Mouse (Mus musculus) CH12.LX (cell line): Measurements from ENCODE around the gene Rph3al. TPM values are rescaled to one million over a fixed set of nuclear protein-coding genes. Genes with fewer than 3 reads are reported as not detected.

ENCODE experiments used
- DNase-seq: peaks from one replicate; pipeline ENCODE4 v3.0.0-alpha.2; 2013; ENCODE audit errors: extremely low read depth
- H3K27ac ChIP-seq: 2 replicates; pipeline ENCODE4 v1.5.1; 2012; ENCODE audit warnings: low read depth, mild to moderate bottlenecking, control low read depth, moderate library complexity; ENCODE audit not compliant: insufficient read depth
- H3K27me3 ChIP-seq: replicated peaks from 2 replicates; pipeline ENCODE3; 2012; ENCODE audit warnings: inconsistent platforms
- H3K36me3 ChIP-seq, 2 experiments: replicated peaks in 1 of 2; 2 replicates each; pipeline versions ENCODE3 to v1.6.1; 2012; ENCODE audit warnings: inconsistent platforms in 1 of 2, low read length in 1 of 2, mild to moderate bottlenecking in 1 of 2, mixed read lengths in 1 of 2, moderate library complexity in 1 of 2; ENCODE audit not compliant: control insufficient read depth in 1 of 2, insufficient read depth in 1 of 2
- H3K4me1 ChIP-seq, 2 experiments: 2 replicates each; pipeline ENCODE4 v1.6.1; 2012; ENCODE audit warnings: inconsistent platforms in 1 of 2, moderate library complexity in 1 of 2; ENCODE audit not compliant: insufficient read depth in 2 of 2, control insufficient read depth in 1 of 2
- H3K4me2 ChIP-seq: 2 replicates; pipeline ENCODE4 v1.6.1; 2012; ENCODE audit warnings: low read depth, mild to moderate bottlenecking, control low read depth; ENCODE audit not compliant: poor library complexity, insufficient read depth, severe bottlenecking
- H3K4me3 ChIP-seq, 3 experiments: fragments of 150-350 bp in 1 of 3; sonication (generic) in 1 of 3; replicated peaks in 1 of 3; 2 replicates each; pipeline versions ENCODE3 to v1.5.1; 2011 to 2012; ENCODE audit warnings: low read depth in 2 of 3, low read length in 2 of 3, mild to moderate bottlenecking in 2 of 3, moderate library complexity in 2 of 3, control low read depth in 1 of 3, improper control_type of control experiment in 1 of 3, inconsistent platforms in 1 of 3, mixed read lengths in 1 of 3; ENCODE audit not compliant: poor library complexity in 1 of 3
- H3K79me2 ChIP-seq: replicated peaks from 2 replicates; pipeline ENCODE4 v1.6.1; 2012; ENCODE audit warnings: mild to moderate bottlenecking, moderate library complexity; ENCODE audit not compliant: control insufficient read depth, poor library complexity, insufficient read depth, severe bottlenecking; ENCODE audit errors: extremely low read depth
- H3K9ac ChIP-seq: 2 replicates; pipeline ENCODE4 v1.6.1; 2012; ENCODE audit warnings: low read depth, mild to moderate bottlenecking, control low read depth, moderate library complexity; ENCODE audit not compliant: insufficient read depth
- H3K9me3 ChIP-seq: replicated peaks from 2 replicates; pipeline ENCODE3; 2012; ENCODE audit warnings: low read length, inconsistent platforms, mixed read lengths
- CHD1 ChIP-seq: IDR thresholded peaks from 2 replicates; pipeline ENCODE4 v1.6.1; 2012; ENCODE audit warnings: low read depth, low read length, improper control_type of control experiment, inconsistent platforms
- CHD2 ChIP-seq: IDR thresholded peaks from 2 replicates; pipeline ENCODE4 v1.6.1; 2011; ENCODE audit warnings: low read length, improper control_type of control experiment
- ELF1 ChIP-seq: IDR thresholded peaks from 2 replicates; pipeline ENCODE4 v1.6.1; 2014; ENCODE audit warnings: low read depth, mild to moderate bottlenecking, inconsistent platforms, low read length, improper control_type of control experiment
- EP300 ChIP-seq: IDR thresholded peaks from 2 replicates; pipeline ENCODE4 v1.6.1; 2011; ENCODE audit warnings: low read length, improper control_type of control experiment
- ETS1 ChIP-seq: conservative IDR thresholded peaks from 2 replicates; pipeline ENCODE4 v1.6.1; 2012; ENCODE audit warnings: low read depth, mild to moderate bottlenecking, inconsistent platforms, low read length, improper control_type of control experiment, moderate library complexity
- IRF4 ChIP-seq: IDR thresholded peaks from 2 replicates; pipeline ENCODE4 v1.6.1; 2014; ENCODE audit warnings: low read depth, mild to moderate bottlenecking, inconsistent platforms, low read length, improper control_type of control experiment
- JUN ChIP-seq: IDR thresholded peaks from 2 replicates; pipeline ENCODE4 v1.6.1; 2011; ENCODE audit warnings: low read depth, mild to moderate bottlenecking, low read length, improper control_type of control experiment, moderate library complexity; ENCODE audit not compliant: insufficient read depth
- JUND ChIP-seq: conservative IDR thresholded peaks from 2 replicates; pipeline ENCODE4 v1.6.1; 2011; ENCODE audit warnings: low read depth, low read length, improper control_type of control experiment
- MAFK ChIP-seq: IDR thresholded peaks from 2 replicates; pipeline ENCODE4 v1.6.1; 2011; ENCODE audit warnings: low read length, improper control_type of control experiment; ENCODE audit not compliant: insufficient replicate concordance
- MAX ChIP-seq: IDR thresholded peaks from 2 replicates; pipeline ENCODE4 v1.6.1; 2011; ENCODE audit warnings: low read length, improper control_type of control experiment
- MYC ChIP-seq: IDR thresholded peaks from 2 replicates; pipeline ENCODE4 v1.6.1; 2011; ENCODE audit warnings: low read depth, mild to moderate bottlenecking, improper control_type of control experiment, low read length
- NELFE ChIP-seq: IDR thresholded peaks from 2 replicates; pipeline ENCODE4 v1.6.1; 2011; ENCODE audit warnings: low read depth, low read length, improper control_type of control experiment
- NRF1 ChIP-seq: IDR thresholded peaks from 2 replicates; pipeline ENCODE4 v1.6.1; 2014; ENCODE audit warnings: low read depth, mild to moderate bottlenecking, inconsistent platforms, low read length, improper control_type of control experiment, moderate library complexity
- PAX5 ChIP-seq: IDR thresholded peaks from 2 replicates; pipeline ENCODE4 v1.6.1; 2012; ENCODE audit warnings: low read length, inconsistent platforms, mixed read lengths
- SIN3A ChIP-seq: IDR thresholded peaks from 2 replicates; pipeline ENCODE4 v1.6.1; 2012; ENCODE audit warnings: low read length, improper control_type of control experiment, inconsistent platforms
- SMC3 ChIP-seq: IDR thresholded peaks from 2 replicates; pipeline ENCODE4 v1.6.1; 2011; ENCODE audit warnings: low read depth, low read length, improper control_type of control experiment
- UBTF ChIP-seq: IDR thresholded peaks from 2 replicates; pipeline ENCODE4 v1.6.1; 2012; ENCODE audit warnings: low read depth, mild to moderate bottlenecking, inconsistent platforms, low read length, improper control_type of control experiment, moderate library complexity
- ZKSCAN1 ChIP-seq: IDR thresholded peaks from 2 replicates; pipeline ENCODE4 v1.6.1; 2012; ENCODE audit warnings: low read depth, inconsistent platforms, low read length, improper control_type of control experiment, borderline replicate concordance
- ZMIZ1 ChIP-seq: IDR thresholded peaks from 2 replicates; pipeline ENCODE4 v1.6.1; 2012; ENCODE audit warnings: low read depth, mild to moderate bottlenecking, inconsistent platforms, low read length, improper control_type of control experiment
- dilution Hi-C: fragments of 300-500 bp; cut with MboI; formaldehyde crosslinking; loops from 2 replicates; pipeline ENCODE4 v1.14.3; 2020; ENCODE audit warnings: low sequenced_read_pairs; ENCODE audit not compliant: extremely low pct_unique_long_range_greater_than_20kb, extremely low pct_ligation_motif_present
- in situ Hi-C: fragments of 300-500 bp; cut with MboI; formaldehyde crosslinking; loops from 3 replicates; pipeline ENCODE4 v1.14.3; 2019; ENCODE audit warnings: low sequenced_read_pairs, low pct_ligation_motif_present, low pct_unique_long_range_greater_than_20kb, mixed read lengths
- polyA plus RNA-seq: library from polyadenylated mRNA; unstranded; fragments of >175 nt; gene quantifications from 2 replicates; pipeline ENCODE4 v1.2.1, GENCODE M21; 2012; ENCODE audit warnings: low read depth; ENCODE audit not compliant: insufficient read length
- total RNA-seq, 2 experiments: library from RNA; depleted of rRNA; stranded (reverse); fragments of 300-350 nt in 1 of 2; fragments of >200 nt in 1 of 2; gene quantifications; 2 replicates each; pipeline ENCODE4 v1.2.3; 2012 to 2014

Gene Rph3al
- total and polyA plus RNA-seq, 3 experiments, result 0.34 to 0.39 TPM; not detected in 1

DNA sequence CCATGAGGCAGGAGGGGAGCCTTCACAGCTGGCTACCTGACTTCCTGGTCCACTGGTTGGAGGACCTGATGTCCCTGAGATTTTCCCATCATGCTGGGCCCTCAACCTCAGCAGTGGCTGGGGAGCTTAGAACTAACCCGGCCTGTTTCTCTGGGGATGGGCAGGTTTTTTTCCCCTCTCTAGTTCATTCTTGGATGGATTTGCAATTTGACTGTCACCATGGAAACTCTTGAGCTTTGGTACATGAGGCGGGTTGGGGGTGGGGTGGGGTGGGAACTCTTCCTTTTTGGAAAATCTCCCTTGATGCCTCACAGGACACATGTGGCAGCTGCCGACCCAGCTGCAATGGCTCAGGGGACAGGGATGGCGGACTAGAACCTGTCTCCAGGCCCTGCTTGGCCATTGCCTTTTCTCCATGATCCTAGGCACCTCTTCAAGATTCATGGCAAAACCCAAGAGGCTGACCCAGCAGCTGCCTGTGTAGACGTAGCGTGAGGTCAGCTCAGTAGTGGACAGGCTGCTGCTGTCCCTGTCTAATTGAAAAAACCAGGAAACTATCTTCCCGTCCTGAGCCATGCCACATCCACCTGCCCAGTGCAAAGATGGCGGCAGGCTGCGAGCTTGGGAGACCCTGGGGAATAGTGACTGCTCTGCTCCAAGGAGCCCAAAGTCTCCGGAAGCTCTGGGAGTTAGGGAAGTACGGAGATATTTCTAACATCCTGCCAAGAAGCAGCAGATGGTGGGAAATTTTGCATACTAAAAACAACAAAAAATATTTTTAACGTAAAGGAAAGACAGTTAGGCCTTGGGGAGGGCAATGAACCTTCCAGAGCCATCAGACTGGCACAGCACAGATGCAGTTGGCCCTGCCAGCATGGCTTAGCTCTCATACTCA is 98.4 kb downstream of the Rph3al start (continued):
- no peak for TF ChIP-seq EP300

DNA sequence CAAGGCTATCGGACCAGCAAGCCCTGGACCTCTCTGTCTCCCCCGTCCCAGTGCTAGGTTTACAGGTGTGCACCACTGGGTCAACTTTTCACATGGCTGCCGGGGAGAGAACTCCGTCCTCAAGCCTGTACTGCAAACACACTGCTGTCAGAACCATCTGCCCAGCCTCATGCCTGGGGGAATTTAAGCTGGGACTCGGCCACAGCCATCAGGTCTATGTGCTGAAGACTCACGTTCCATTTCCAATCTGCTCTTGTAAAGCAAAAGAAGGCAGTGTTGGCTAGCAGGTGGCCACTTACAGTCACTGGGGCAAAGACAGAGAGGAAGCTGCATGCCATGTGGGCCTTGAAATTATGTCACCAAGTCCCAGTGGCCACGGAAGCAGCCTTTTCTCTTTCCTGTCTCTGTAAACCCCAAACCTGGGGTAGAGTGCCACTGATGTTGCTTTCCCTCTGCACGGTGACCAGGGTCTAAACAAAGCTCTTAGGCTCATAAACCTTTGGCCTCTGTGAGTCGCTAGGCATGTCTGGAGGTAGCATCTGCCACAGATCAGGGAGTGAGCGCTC is 99.3 kb downstream of the Rph3al start:
- Histone ChIP-seq H3K4me3 (no peak overlapping the region), H3K4me1 (peaks cover 2 to 49% of the 10 kb centered on the region in 2 experiments; a peak in 3 of 4 replicates), H3K9ac (no peak overlapping the region), H3K79me2 (no peaks in the 10 kb centered on the region), H3K27ac (no peak overlapping the region), H3K9me3 (no peaks in the 10 kb centered on the region), H3K27me3 (no peaks in the 10 kb centered on the region), H3K4me2 (no peak overlapping the region), H3K36me3 (no peaks in the 10 kb centered on the region)
- dilution Hi-C loops (no loop called here), in situ Hi-C loops (no loop called here)
- no peak for DNase-seq
- TF ChIP-seq ZKSCAN1 (no peak), CHD1 (no peak), SIN3A (no peak), CHD2 (no peak), ETS1 (no peak), UBTF (no peak), NRF1 (no peak), JUND (no peak), MYC (no peak), MAX (no peak), IRF4 (no peak), NELFE (no peak), MAFK (no peak), EP300 (no peak), SMC3 (no peak), ELF1 (no peak)

DNA sequence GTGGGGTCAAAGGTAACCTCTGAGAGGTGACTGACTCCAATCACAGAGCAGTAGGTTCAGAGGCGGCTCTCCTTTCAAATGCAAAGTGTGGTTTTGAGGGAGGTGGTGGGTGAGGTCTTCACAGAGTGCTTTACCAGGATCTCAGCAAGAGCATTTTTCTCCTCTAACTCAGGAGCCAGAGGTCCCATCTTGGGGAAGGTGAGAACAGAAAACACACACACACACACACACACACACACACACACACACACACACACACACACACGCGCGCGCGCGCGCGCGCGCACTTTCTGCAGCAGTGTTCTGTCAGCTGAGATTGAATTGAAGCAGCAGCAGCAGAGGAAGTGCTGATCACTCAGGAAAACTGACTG is 102.0 kb downstream of the Rph3al start:
- no peak for DNase-seq

More for the DNA sequence above, 102.0 kb downstream of the Rph3al start:
- no peaks in the 10 kb centered on the region for H3K79me2 ChIP-seq
- H3K4me3 ChIP-seq, result no peak overlapping the region
- TF ChIP-seq PAX5, result no peak
- no peak for TF ChIP-seq ZMIZ1
- no peak for TF ChIP-seq JUN
- in situ Hi-C loops, result no loop called here
- no peaks in the 10 kb centered on the region for H3K9me3 ChIP-seq
- no peak overlapping the region for H3K9ac ChIP-seq
- H3K4me2 ChIP-seq, result no peak overlapping the region
- no peak overlapping the region for H3K27ac ChIP-seq
- no peaks in the 10 kb centered on the region for H3K27me3 ChIP-seq
- no peaks in the 10 kb centered on the region for H3K36me3 ChIP-seq
- dilution Hi-C loops, result no loop called here
- H3K4me1 ChIP-seq, result peaks cover 2 to 36% of the 10 kb centered on the region in 2 experiments; a peak in 3 of 4 replicates
